Mouse (Mus musculus): Measurements from ENCODE around the gene Crtc2.
"Not testable (repeated sequence)": the region's sequence is repeated elsewhere in the genome, so short reads cannot be mapped to it uniquely, and the experiment has no call there.

Gene Crtc2

GRCm38 (mm10) chr3:90266901-90267775 lies 13.2 kb downstream of the Crtc2 start:
- no peak for DNase-seq

DNA sequence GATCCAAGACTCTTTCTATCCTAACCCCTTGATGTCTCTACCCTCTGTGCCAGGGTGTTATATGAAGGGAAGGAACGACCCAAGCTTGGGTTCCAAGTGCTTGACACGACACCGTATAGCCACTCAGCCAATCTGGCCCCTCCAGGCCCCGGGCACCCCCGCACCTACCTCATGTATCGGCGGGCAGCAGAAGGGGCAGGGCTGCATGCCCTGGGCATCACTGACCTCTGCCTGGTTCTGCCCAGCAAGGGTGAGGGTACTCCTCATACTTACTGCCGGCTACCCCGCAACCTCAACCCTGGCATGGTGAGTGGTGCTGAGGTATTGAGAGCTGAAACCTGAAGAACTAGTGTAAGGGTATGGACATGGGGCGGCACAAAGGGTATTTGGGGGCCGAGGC lies 14.2 kb downstream of the Crtc2 start:
- no peak for DNase-seq

DNA sequence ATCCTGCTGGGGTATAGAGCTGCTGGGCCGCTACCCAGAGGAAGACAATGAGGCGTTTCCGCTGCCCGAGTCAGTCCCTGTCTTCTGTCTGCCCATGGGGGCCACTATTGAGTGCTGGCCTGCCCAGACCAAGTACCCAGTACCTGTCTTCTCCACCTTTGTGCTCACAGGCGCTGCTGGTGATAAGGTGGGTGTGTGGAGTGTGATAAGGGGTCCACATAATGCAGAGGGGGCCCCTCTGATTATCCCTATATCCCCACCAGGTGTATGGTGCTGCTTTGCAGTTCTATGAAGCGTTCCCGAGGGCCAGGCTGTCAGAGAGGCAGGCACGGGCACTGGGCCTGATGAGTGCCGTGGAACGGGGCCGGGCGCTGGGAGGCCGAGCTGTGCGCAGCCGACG lies 15.0 kb downstream of the Crtc2 start:
- DNase-seq: no peak

GRCm38 (mm10) chr3:90270784-90271183 lies 16.8 kb downstream of the Crtc2 start:
- DNase-seq: no peak

- DNase-seq: no peak
These were observed 18.2 kb downstream of the Crtc2 start for GRCm38 (mm10) chr3:90272170-90272569.

- DNase-seq: no peak
These were observed 19.9 kb downstream of the Crtc2 start for GRCm38 (mm10) chr3:90273855-90274254.

GRCm38 (mm10) chr3:90275286-90275685 lies 21.3 kb downstream of the Crtc2 start:
- no peak for DNase-seq

DNA sequence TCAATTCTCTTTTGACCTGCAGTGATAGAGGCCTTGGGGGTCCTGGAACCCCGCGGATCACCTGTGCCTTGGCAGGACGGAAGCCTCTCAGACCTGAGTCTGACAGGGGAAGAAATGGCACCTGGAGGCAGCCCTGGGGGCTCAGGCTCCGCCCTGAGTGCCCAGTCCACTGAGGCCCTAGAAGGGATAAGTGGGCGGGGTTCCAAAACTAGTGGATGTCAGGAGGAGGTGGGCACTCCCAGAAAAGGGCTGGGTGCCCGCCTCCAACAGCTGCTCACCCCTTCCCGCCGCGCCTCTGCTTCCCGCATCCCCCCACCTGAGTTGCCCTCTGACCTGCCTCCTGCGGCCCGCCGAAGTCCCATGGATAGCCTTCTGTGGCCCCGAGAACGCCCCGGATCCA lies 22.9 kb downstream of the Crtc2 start:
- no peak for DNase-seq

DNA sequence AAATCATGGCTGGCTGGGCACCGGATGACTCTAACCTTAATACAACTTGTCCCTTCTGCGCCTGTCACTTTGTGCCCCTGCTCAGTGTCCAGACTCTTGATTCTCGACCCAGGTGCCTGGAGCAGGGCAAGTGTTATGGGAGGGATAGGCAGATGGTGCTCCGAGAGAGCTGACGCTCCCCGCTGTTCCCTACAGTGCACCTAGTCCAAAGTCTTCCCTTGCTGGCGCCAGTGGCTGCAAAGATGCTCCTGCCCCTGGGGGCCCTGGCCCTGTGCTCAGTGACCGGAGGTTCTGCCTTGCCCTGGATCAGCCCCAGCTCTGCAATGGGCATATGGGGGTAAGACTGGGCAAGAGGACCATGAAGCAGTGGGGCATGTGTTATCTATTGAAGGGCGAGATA lies 23.8 kb downstream of the Crtc2 start:
- no peak for DNase-seq

- no peak for DNase-seq
These were observed 24.2 kb downstream of the Crtc2 start for GRCm38 (mm10) chr3:90278211-90278610.

GRCm38 (mm10) chr3:90279216-90279615 lies 25.3 kb downstream of the Crtc2 start:
- no peak for DNase-seq

DNA sequence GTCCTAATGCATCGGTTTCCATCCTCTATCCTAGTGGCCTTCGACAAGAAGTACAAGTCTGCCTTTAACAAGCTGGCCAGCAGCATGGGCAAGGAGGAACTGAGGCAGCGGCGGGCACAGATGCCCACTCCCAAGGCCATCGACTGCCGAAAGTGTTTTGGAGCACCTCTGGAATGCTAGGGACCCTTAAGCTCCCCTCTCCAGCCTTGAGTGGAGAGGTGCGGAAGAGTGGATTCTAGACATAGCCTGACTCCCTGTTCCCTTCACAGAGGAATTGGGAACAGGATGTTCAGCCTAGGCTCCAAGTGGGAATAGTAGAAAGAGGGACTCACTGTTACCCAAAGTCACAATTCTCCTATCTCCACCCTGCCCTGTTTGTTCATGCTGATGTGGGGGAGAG lies 25.8 kb downstream of the Crtc2 start:
- no peak for DNase-seq

GRCm38 (mm10) chr3:90280708-90281107 lies 26.7 kb downstream of the Crtc2 start:
- DNase-seq: no peak

- DNase-seq: no peak
These were observed 30.2 kb downstream of the Crtc2 start for GRCm38 (mm10) chr3:90284150-90284549.

DNA sequence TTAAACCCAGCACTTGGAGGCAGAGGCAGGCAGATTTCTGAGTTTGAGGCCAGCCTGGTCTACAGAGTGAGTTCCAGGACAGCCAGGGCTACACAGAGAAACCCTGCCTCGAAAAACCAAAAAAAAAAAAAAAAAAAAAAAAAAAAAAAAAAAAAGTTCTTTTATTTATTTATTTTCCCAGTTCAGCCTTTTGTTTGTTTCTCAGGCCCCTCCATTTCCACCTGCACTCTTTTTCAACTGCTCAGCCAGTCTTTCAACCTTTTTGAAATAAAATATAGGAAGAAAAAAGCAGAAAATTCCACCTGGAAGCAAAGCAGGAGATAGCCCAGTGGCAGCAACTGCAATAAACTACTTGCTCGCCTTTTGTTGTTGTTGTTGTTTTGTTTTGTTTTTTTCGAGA lies 35.4 kb downstream of the Crtc2 start:
- DNase-seq: not testable (repeated sequence)

DNA sequence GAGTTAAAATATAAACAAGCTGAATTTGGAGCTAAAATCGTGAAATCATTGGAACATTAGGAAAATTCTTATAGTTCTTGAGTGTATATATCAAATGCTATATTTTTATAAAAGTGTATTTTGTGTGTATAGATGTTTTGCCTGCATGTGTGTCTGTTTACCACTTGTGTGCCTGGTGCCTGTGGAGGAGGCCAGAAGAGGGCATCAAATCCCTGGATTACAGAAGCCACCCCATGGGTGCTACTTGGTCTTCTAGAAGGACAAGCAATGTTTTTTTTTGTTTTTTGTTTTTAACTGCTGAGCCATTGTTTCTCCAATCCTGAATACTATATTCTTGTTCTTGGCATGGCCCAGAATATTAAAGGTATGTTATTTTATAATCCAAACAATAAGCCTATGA lies 36.6 kb downstream of the Crtc2 start:
- DNase-seq: no peak

DNA sequence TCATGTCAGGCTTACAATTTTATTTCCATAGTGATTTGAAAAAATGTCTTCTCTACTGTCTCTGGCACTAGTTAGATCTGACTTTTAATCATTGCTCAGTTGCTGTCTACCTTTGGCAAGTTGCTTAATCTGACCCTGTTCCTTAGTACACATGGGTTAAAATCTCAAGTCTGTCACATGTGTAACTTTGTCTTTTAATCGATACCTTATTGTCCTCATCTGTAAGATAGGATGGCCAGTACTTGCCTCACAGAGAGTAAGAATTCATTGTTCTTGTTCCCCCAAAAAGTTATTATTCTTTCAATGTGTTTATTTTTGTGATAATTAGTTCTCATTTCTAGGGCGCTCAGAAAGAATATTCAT lies 38.0 kb downstream of the Crtc2 start:
- no peak for DNase-seq

- peak; percentile 98 for DNase-seq
These were observed 38.6 kb downstream of the Crtc2 start, which contains the start of gene Gatad2b for GRCm38 (mm10) chr3:90292345-90293275. Gatad2b (plus strand) TSS chr3:90293178.

DNA sequence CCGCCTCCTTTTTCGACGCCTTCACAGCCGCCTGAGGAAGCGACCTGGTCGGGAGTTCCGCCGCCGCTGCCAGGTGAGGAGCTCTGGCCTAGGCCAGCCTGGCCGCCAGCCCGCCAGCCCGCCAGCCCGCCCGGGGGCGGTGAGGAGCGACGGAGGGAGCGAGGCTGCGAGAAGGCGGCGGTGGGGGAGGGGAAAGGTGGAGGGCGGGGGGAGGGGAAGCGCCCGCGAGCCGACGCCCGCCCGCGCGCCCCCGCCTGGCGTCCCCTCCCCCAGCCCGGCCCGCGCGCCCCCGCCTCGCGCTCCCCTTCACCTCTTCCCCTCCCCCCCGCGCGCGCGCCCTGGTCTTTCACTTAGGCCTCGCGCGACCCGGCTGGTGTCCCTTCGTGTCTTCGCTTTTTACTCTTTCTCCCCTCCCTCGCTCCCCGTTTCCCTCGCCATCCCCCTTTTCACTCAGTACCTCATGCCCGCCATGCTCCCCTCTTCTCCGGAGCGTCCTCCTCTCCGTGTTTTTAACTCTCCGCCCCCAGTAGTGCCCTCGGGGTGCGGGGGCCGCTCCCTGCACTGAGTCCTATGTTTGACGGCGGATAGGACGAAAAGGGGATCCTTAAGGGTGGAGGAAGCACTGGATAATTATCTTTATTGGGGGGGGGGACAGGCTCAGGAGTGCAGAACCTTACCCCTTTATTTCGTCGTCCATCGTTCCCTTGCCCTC lies 39.5 kb downstream of the Crtc2 start:
- peak; percentile 83 for DNase-seq

- no peak for DNase-seq
These were observed 40.1 kb downstream of the Crtc2 start for GRCm38 (mm10) chr3:90294064-90294440.

DNA sequence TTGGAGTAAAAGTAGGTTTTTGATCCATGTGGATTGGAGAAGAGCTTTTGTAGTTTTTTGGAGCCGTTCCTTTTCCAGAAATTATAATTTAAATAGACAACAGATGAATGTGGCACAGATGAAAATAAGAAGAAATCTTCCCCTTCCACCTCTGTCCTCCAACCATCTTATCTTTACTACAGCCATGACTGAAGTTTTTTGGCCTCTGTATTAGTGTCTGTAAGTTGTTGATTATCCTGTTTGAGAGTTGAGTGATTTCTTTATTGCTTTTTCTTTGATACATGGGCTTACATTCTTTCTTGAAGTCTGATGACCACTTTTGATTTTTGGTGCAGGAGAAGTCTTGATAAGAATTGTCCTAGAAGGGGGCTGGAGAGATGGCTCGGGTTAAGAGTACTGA lies 40.7 kb downstream of the Crtc2 start:
- DNase-seq: no peak

GRCm38 (mm10) chr3:90305801-90306200 lies 51.8 kb downstream of the Crtc2 start:
- no peak for DNase-seq

- DNase-seq: no peak
These were observed 55.6 kb downstream of the Crtc2 start for GRCm38 (mm10) chr3:90309589-90309988.
